Mouse (Mus musculus) brain, adult 2 months (tissue): ENCODE measurements around the gene Rfpl4.
"Not testable (repeated sequence)": the region's sequence is repeated elsewhere in the genome, so short reads cannot be mapped to it uniquely, and the experiment has no call there.

Experiments used
- DNase-seq: peaks from one replicate; pipeline ENCODE4 v3.0.0; 2011; ENCODE audit warnings: low read depth, low spot score

Gene Rfpl4

DNA sequence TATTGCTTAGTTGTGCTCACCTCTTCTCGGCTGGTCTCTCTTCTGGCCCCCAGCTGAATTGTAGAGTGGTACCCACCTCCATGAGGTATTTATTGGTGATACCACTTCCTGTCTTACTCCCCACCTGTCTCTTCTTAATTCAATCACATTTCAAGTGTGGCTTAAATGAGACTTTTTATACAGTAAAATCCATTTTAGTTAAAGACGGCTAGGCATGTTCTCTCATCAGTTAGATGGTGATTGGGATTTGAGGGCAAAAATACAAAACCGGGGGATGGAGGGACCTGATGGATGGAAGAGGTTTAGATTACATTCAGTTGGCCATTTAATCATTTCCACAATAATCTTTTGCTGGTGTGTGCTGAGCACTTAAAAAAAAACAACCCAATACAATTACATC lies at the start of gene Rfpl4:
TSS of gene Rfpl4 (minus strand) at position 101 of the 400 bp plus-strand sequence.
- DNase-seq, result no peak

- not testable (repeated sequence) for DNase-seq
Measured at GRCm38 (mm10) chr7:5149570-5149969, 32.8 kb upstream of the Rfpl4 start, which contains the start of gene Vmn1r55. TSS of gene Vmn1r55 (minus strand) at chr7:5149670.

DNA sequence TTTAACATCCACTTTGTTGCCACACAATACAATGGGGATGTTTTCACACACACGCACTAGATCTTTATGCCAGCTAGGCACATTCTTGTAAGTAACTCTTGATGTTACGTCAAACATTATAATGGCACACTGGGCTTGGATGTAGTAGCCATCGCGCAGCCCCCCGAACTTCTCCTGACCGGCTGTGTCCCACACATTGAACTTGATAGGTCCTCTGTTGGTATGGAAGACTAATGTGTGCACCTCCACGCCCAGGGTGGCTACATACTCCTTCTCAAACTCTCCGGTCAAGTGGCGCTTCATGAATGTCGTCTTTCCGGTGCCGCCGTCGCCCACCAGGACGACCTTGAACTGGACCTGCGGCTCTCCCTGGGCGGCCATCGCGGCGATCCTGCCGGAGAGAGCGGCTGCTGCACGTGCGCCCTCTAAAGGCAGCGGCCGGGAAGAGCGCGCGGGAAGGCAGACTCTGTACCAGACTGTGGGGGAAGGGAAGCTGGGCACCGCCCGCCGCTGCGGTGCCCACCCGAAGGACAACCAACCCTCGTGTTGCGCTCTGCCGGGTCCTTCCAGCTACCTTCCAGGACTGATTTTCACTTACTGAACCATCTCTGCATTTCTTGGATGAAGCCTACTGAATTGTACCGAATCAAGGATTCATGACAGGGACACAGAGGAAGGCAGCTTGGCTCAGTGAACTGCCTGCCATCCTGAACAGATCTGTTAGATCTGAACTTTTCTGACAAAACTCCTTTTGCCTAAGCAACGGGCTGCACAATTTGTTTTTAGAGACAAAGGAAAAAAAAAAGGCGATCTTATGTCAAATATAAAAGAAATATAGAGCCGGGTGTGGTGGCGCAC lies 9.0 kb upstream of the Rfpl4 start, which contains the start of gene Rasl2-9:
TSS of gene Rasl2-9 (minus strand) at position 402 of the 858 bp plus-strand sequence.
- DNase-seq, result peak; percentile 60

- DNase-seq, result no peak
Measured at GRCm38 (mm10) chr7:5125078-5125477, 8.3 kb upstream of the Rfpl4 start.

- DNase-seq, result no peak
Measured at GRCm38 (mm10) chr7:5112701-5113100, 4.0 kb downstream of the Rfpl4 start.

DNA sequence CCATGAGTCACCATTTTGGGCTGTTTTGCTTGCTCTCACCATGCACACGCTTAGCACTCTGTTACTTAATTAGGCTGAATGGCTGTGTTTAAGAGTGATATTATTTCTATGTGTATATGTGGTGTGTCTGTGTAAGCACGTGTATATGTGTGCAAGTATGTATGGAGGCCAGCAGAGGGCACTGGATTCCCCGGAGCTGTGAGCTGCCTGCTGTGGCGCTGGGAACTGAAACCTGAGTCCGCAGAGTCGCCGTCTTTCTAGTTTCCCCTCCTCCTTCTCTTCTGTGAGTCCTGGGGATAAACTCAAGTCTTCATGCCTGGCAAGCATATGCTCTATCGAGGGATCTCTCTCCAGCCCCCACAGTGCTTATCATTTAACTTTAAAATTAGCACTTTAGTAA lies 7.4 kb downstream of the Rfpl4 start:
- DNase-seq, result no peak

- DNase-seq, result no peak
Measured at GRCm38 (mm10) chr7:5108272-5108671, 8.5 kb downstream of the Rfpl4 start.

DNA sequence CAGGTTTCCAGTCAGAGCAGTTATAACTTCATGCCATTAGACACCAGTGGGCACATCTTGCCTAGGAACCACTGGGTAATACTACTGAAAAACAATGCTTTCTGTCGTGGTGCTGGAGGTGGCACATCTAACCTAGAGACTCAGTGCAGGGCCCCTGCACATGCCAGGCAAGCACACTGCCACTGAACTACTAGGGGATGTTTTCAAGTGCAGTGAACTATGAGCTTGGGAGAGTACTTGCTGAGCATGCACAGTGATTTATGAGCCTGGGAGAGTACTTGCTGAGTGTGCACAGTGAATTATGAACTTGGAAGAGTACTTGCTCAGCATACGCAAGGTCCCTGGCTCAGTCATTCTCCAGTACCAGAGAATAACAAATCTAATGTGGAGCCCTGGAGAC lies 14.2 kb downstream of the Rfpl4 start:
- no peak for DNase-seq

- DNase-seq, result peak; percentile 36
Measured at GRCm38 (mm10) chr7:5101066-5101663, 15.6 kb downstream of the Rfpl4 start.

GRCm38 (mm10) chr7:5099796-5100195 lies 17.0 kb downstream of the Rfpl4 start:
- DNase-seq, result peak; percentile 65

- DNase-seq, result no peak
Measured at GRCm38 (mm10) chr7:5098769-5099168, 18.0 kb downstream of the Rfpl4 start.

- peak; percentile 53 for DNase-seq
Measured at GRCm38 (mm10) chr7:5092831-5093510, 23.8 kb downstream of the Rfpl4 start.

GRCm38 (mm10) chr7:5092381-5092780 lies 24.4 kb downstream of the Rfpl4 start:
- no peak for DNase-seq

DNA sequence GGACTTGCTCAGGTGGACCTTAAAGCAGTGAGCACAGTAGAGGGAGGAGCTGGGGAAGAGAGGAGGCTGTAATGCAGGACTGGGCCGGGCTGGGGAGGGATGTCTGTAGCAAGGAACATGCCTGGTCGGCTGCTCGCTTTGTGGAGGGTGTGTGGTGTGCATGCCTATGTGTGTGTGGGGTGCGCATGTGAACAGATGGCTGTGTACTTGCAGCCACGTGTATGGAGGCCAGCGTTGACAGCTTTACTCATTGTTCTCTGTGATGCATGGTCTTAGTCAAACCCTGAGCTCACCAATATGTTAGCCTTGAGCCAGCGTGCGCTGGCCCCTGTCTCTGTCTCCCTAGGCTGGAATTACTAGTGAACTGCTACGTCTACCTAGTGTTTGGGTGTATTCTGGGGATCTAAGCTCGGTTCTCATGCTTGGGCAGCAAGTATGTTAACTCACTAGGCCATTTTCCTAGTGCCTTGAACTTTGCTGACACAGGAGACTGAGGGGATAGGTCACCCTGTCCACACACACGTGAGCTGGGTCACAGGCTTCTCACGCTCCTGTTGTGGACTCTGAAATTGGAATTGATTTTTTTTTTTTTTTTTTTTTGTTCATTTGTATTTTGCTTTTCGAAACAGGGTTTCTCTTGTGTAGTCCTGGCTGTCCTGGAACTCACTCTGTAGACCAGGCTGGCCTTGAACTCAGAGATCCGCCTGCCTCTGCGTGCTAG lies 25.6 kb downstream of the Rfpl4 start:
- DNase-seq, result peak; percentile 73

DNA sequence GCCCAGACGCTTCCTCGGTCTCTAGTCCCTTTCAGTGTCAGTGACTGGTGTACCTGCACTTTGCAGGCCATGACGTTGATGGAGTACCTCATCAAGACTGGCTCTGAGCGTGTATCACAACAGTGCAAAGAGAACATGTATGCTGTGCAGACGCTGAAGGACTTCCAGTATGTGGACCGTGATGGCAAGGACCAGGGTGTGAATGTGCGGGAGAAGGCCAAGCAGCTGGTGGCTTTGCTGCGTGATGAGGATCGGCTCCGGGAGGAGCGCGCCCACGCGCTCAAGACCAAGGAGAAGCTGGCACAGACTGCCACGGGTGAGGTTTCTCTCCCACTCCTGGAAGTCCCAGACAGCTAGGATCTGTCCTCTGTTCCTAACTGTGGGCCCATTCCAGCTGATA lies 26.9 kb downstream of the Rfpl4 start:
- peak; percentile 65 for DNase-seq

- DNase-seq, result no peak
Measured at GRCm38 (mm10) chr7:5087886-5088285, 28.9 kb downstream of the Rfpl4 start.

GRCm38 (mm10) chr7:5086921-5087440 lies 29.8 kb downstream of the Rfpl4 start:
- DNase-seq, result no peak

DNA sequence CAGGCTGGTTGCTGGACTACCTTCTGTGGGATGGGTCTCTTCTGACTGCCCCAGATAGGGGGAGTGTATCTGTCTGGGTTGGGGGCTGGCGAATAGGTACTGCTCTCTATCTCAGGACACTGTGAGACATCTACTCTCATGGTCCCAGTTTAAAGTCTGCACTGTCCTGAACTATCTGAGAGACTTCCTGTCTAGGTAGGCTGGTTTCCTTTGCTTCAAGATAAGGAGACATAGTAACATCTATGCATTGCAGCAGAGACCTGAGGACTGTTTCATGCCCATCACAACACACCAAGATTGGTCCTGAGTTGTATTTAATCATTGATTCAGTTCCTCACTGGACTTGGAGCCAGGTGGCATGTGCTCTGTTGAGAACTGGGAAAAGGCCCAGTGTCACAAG lies 31.2 kb downstream of the Rfpl4 start:
- no peak for DNase-seq

DNA sequence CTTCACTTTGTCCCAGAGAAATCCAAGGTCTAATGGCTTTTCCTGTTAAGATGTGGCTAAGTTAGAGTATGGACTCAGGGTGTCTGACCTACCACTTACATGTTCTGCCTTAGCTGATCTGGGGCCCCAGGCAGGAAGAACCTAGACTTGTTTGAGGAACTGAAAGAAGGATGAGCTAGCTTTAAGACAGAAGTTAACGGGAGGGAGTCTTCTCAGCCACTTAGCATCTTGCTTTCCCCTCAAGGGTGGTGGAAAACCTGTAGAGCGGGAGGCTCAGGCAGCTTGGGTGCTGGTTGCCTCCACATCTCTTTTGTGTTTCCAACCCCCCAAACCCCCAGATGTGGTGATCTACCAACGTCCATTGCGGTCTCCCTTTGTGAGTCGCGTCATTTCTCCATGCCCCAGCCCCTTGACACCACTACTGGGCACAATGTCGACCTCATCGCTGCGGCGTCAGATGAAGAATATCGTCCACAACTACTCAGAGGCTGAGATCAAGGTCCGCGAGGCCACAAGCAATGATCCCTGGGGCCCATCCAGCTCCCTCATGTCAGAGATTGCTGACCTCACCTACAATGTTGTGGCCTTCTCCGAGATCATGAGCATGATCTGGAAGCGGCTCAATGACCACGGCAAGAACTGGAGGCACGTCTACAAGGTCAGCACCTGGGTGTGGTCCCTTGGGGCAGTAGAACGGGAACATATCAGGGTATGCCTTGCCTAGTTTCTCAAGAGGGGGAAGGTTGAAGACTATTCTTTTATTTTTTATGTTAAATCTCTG lies 33.2 kb downstream of the Rfpl4 start:
- DNase-seq, result no peak

- no peak for DNase-seq
Measured at GRCm38 (mm10) chr7:5081939-5082338, 34.8 kb downstream of the Rfpl4 start.

- no peak for DNase-seq
Measured at GRCm38 (mm10) chr7:5081241-5081640, 35.5 kb downstream of the Rfpl4 start.
